Mouse (Mus musculus) hematopoietic stem cell, adult 5-6 weeks (primary cell): ENCODE results near the gene Itm2c. TPM values are rescaled to one million over a fixed set of nuclear protein-coding genes. Genes with fewer than 3 reads are reported as not detected.

Source experiments
- ATAC-seq, 2 experiments: fragments of 125-278 bp in 1 of 2; replicated peaks in 1 of 2; 2 replicates each; pipeline ENCODE4 v1.8.0; 2016 to 2017; ENCODE audit warnings: inconsistent platforms in 2 of 2, mild to moderate bottlenecking in 2 of 2, moderate number of reproducible peaks in 2 of 2, low read depth in 1 of 2, moderate TSS enrichment in 1 of 2; ENCODE audit not compliant: low FRiP score in 2 of 2, poor library complexity in 2 of 2, severe bottlenecking in 2 of 2, insufficient read depth in 1 of 2, low TSS enrichment in 1 of 2
- total RNA-seq: library from RNA; stranded (forward); fragments of 172-1452, 232-1000 nt; gene quantifications from 2 replicates; pipeline ENCODE4 v1.2.3, GENCODE M21; 2017

The Itm2c gene
- total RNA-seq, 1 experiment from 2014 or later: 48.4 TPM

DNA sequence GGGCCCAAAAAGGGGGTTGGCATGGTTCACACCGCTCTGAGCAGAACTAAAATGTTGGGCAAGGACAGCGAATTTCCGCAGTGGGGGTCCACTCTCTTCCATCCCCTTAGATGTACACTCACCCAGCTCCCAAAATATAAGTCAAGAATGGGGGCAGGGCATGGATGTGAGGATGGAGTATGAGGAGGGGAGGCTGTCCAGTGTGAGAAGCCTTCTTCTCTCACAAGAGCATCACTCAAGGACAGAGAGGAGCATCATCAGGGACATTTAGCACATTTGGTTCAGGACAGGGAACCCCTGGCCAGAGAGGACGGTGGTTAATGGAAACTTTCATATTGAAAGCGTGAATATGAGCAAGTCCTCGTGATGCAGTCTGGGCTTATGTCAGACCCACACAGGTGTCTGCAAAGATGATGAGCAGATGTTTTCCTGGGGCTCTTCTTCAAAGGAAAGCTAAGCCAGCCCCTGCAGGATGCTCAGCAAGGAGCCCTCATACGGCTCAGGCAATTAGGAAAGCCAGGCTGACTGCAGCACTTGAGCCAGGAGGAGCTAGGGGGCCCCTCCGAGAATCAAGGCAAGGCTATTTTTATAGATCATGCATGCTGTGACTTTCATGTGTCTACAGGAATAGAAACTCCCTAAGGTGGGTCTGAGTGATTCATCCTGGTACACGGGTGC, 64.0 kb downstream of the Itm2c start:
- ATAC-seq: no peak

Other genes with a start within 250 kb of the Itm2c start
- 124 and 139 TPM in 2 replicates for gene Sp100, start 244.3 kb upstream of the Itm2c start, total RNA-seq
- gene A630001G21Rik, start 115.6 kb upstream of the Itm2c start, total RNA-seq: 52.6 and 57.8 TPM in 2 replicates
- 97.1 and 112 TPM in 2 replicates for gene Cab39, start 100.8 kb upstream of the Itm2c start, total RNA-seq
- not detected in 2 replicates for gene 4933407L21Rik, start 34.2 kb downstream of the Itm2c start, total RNA-seq
- 0.13 and 0.20 TPM in 2 replicates for gene Gpr55, start 66.7 kb downstream of the Itm2c start, total RNA-seq
- gene Spata3, start 122.5 kb downstream of the Itm2c start, total RNA-seq: not detected in 2 replicates
- 0.06 TPM in 1 of 2 replicates, not detected in the other for gene 2810459M11Rik, start 151.6 kb downstream of the Itm2c start, total RNA-seq
- gene Psmd1, start 170.1 kb downstream of the Itm2c start, total RNA-seq: 120 and 161 TPM in 2 replicates
- 0.25 TPM in 1 of 2 replicates, not detected in the other for gene Htr2b, start 217.7 kb downstream of the Itm2c start, total RNA-seq
- gene Gm21972, start 239.4 kb downstream of the Itm2c start, total RNA-seq: 9.2 TPM in 1 of 2 replicates, not detected in the other